Mouse (Mus musculus) thymus, adult 2 months (tissue): ENCODE results near the gene Stox2. TPM values are rescaled to one million over a fixed set of nuclear protein-coding genes. Genes with fewer than 3 reads are reported as not detected.

Experiments
- DNase-seq: peaks from one replicate; pipeline ENCODE4 v3.0.0; 2021
- H3K27ac ChIP-seq: fragments of 200-500 bp; 2 replicates; pipeline ENCODE4 v1.5.1; 2012; ENCODE audit warnings: low read length, control low read depth; ENCODE audit not compliant: control insufficient read depth, insufficient read depth
- H3K27me3 ChIP-seq: fragments of 200-500 bp; 2 replicates; pipeline ENCODE4 v1.6.1; 2012; ENCODE audit warnings: mild to moderate bottlenecking, low read length, moderate library complexity, mixed read lengths; ENCODE audit not compliant: control insufficient read depth, insufficient read depth
- H3K36me3 ChIP-seq: fragments of 200-500 bp; 2 replicates; pipeline ENCODE4 v1.6.1; 2012; ENCODE audit warnings: mild to moderate bottlenecking, low read length, moderate library complexity; ENCODE audit not compliant: control insufficient read depth, insufficient read depth
- H3K4me1 ChIP-seq: fragments of 200-500 bp; replicated peaks from 2 replicates; pipeline ENCODE4 v1.6.1; 2012; ENCODE audit warnings: low read length; ENCODE audit not compliant: control insufficient read depth, insufficient read depth
- H3K4me3 ChIP-seq: fragments of 200-500 bp; 2 replicates; pipeline ENCODE4 v1.5.1; 2012; ENCODE audit warnings: mild to moderate bottlenecking, low read length, control low read depth, moderate library complexity; ENCODE audit not compliant: control insufficient read depth, insufficient read depth
- CTCF ChIP-seq: fragments of 200-500 bp; IDR thresholded peaks from 2 replicates; pipeline ENCODE4 v1.5.1; 2012; ENCODE audit warnings: mild to moderate bottlenecking, control low read depth, low read length, moderate library complexity, borderline replicate concordance; ENCODE audit not compliant: control insufficient read depth, poor library complexity, insufficient read depth; ENCODE audit errors: extremely low read depth
- POLR2A ChIP-seq: fragments of 200-500 bp; IDR thresholded peaks from 2 replicates; pipeline ENCODE4 v1.6.1; 2012; ENCODE audit warnings: mild to moderate bottlenecking, low read length, control low read depth, moderate library complexity; ENCODE audit not compliant: control insufficient read depth, poor library complexity, insufficient read depth; ENCODE audit errors: extremely low read depth
- WGBS: fragments of 180-500 bp; shearing (Covaris S2); methylation state at CpG from one replicate; pipeline ENCODE4 v1.1.7; 2018; 5-methylcytosine and 5-hydroxymethylcytosine counted together
- polyA plus RNA-seq: library from polyadenylated mRNA; depleted of rRNA; stranded (reverse); fragments of >200 nt; gene quantifications from 2 replicates; pipeline ENCODE4 v1.2.3, GENCODE M21; 2012

Stox2 gene
- polyA plus RNA-seq, 1 experiment: 1.1 TPM

DNA sequence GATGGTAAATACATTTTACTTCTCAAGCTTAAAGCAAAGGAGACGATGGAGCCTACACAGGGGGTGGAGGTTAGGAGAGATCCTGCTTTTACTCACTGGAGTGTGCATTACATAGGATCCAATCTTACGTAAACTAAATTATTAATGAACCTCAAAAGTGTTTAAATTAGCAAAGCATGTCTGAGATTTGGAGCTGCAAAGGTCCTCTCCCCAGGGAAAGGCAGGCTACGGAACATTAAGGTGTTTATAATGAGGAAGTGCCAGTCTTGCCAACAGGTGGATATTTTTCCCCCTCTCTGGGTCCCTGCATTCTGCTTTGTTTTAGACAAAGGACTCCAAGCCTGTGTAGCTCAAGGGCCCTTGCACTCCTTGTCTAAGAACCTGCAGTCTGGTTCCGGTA, 205.3 kb downstream of the Stox2 start:
- 95% methylated on average over 4 of the region's 4 CpGs for WGBS
- H3K4me3 ChIP-seq: no peak overlapping the region
- TF ChIP-seq POLR2A: no peak
- no peak for TF ChIP-seq CTCF
- peaks cover 3% of the 10 kb centered on the region; the same call in 1 of the 2 replicates for H3K4me1 ChIP-seq
- no peaks in the 10 kb centered on the region for H3K36me3 ChIP-seq
- no peak overlapping the region for H3K27ac ChIP-seq
- no peak for DNase-seq
- H3K27me3 ChIP-seq: no peaks in the 10 kb centered on the region

- Histone ChIP-seq H3K36me3 (no peaks in the 10 kb centered on the region), H3K4me1 (peaks cover 3% of the 10 kb centered on the region; the same call in 1 of the 2 replicates), H3K27me3 (no peaks in the 10 kb centered on the region), H3K4me3 (no peak overlapping the region), H3K27ac (no peak overlapping the region)
- DNase-seq: no peak
- WGBS: 89% methylated on average over 7 of the region's 7 CpGs
- TF ChIP-seq POLR2A (no peak), CTCF (no peak)
Observed at GRCm38 (mm10) chr8:47240266-47240665, 205.9 kb downstream of the Stox2 start.

DNA sequence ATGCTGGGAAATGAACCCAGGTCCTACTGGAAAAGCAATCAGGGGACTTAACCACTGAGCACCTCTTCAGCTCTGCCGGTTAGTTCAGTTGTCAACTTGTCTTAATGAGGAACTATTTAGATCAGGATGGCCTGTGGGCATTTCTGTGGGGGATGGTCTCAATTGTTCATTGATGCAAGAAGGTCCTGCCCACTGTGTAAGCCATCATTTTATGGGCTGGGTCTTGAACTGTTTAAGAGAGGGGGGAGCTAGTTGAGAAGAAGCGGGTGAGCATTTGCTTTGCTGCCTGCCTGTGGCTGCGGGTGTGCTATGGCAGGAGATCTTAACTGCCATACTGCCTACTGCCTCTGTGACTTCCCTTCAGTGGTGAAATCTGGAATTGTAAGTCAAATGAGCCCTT, 214.1 kb downstream of the Stox2 start:
- no peak for DNase-seq
- Histone ChIP-seq H3K4me1 (no peaks in the 10 kb centered on the region), H3K27me3 (no peaks in the 10 kb centered on the region), H3K27ac (no peak overlapping the region), H3K4me3 (no peak overlapping the region), H3K36me3 (no peaks in the 10 kb centered on the region)
- TF ChIP-seq CTCF (no peak), POLR2A (no peak)
- whole genome bisulfite sequencing: 89% methylated on average over 3 of the region's 3 CpGs

- WGBS: 94% methylated on average over 5 of the region's 5 CpGs
- TF ChIP-seq CTCF: no peak
- TF ChIP-seq POLR2A: no peak
- Histone ChIP-seq H3K36me3 (no peaks in the 10 kb centered on the region), H3K4me1 (no peaks in the 10 kb centered on the region), H3K4me3 (no peak overlapping the region), H3K27ac (no peak overlapping the region), H3K27me3 (no peaks in the 10 kb centered on the region)
- no peak for DNase-seq
Observed at GRCm38 (mm10) chr8:47230057-47230456, 216.1 kb downstream of the Stox2 start.

GRCm38 (mm10) chr8:47221851-47222250, 224.3 kb downstream of the Stox2 start:
- no peak for TF ChIP-seq CTCF
- no peak for TF ChIP-seq POLR2A
- no peak overlapping the region for H3K27ac ChIP-seq
- H3K27me3 ChIP-seq: no peaks in the 10 kb centered on the region
- no peak for DNase-seq
- H3K36me3 ChIP-seq: no peaks in the 10 kb centered on the region
- H3K4me1 ChIP-seq: no peaks in the 10 kb centered on the region
- WGBS: 99% methylated on average over 5 of the region's 5 CpGs
- no peak overlapping the region for H3K4me3 ChIP-seq

DNA sequence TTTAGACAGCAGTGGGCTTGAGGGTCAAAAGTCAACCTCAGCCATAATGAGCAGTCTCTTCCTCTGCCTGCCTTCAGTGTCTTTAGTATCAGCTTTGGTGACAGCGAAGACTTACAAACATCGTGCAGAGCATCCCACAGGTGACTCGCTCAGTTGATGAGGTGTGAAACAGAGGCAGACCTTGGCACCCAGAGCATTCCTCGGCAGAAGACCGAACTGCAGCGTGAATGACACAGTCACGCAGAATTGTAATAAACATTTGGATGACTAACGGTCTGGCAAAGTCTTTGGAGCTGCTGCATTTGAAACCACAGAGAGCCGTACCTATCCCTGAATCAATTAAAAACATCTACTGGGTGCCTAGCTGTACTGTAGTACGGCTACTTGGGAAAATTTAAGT, 225.0 kb downstream of the Stox2 start:
- DNase-seq: no peak
- Histone ChIP-seq H3K4me3 (no peak overlapping the region), H3K36me3 (no peaks in the 10 kb centered on the region), H3K27me3 (no peaks in the 10 kb centered on the region), H3K4me1 (no peaks in the 10 kb centered on the region), H3K27ac (no peak overlapping the region)
- TF ChIP-seq CTCF: no peak
- no peak for TF ChIP-seq POLR2A
- WGBS: 93% methylated on average over 10 of the region's 10 CpGs

- Histone ChIP-seq H3K36me3 (no peaks in the 10 kb centered on the region), H3K27ac (no peak overlapping the region), H3K4me3 (no peak overlapping the region), H3K4me1 (no peaks in the 10 kb centered on the region), H3K27me3 (no peaks in the 10 kb centered on the region)
- TF ChIP-seq CTCF (no peak), POLR2A (no peak)
- no peak for DNase-seq
- 98% methylated on average over 5 of the region's 5 CpGs for WGBS
Observed at GRCm38 (mm10) chr8:47220390-47220789, 225.8 kb downstream of the Stox2 start.
